Mouse (Mus musculus): ENCODE results near the gene Abr. TPM values are rescaled to one million over a fixed set of nuclear protein-coding genes. Genes with fewer than 3 reads are reported as not detected.

The Abr gene
- polyA plus RNA-seq, 1 experiment from 2014 or later = 39.2 TPM

GRCm38 (mm10) chr11:76491817-76492216, 130.3 kb downstream of the Abr start:
- H3K9ac ChIP-seq = no peak overlapping the region
- no peak for TF ChIP-seq CTCF (IDR thresholded peaks at IDR 0.05; ENCODE audit: low read depth)
- peaks cover 41% of the 10 kb centered on the region for H3K4me1 ChIP-seq (ENCODE audit: insufficient read depth)
- no peaks in the 10 kb centered on the region for H3K9me3 ChIP-seq (ENCODE audit: low read depth, low read length)
- DNase-seq (no peak), ATAC-seq (ENCODE audit: insufficient read depth) (no peak)
- no peak overlapping the region for H3K4me3 ChIP-seq (ENCODE audit: low read depth, low read length)
- 48% methylated on average over 9 of the region's 9 CpGs for WGBS
- no peaks in the 10 kb centered on the region for H3K36me3 ChIP-seq (ENCODE audit: insufficient read depth)
- no peak overlapping the region for H3K4me2 ChIP-seq
- H3K27me3 ChIP-seq (ENCODE audit: insufficient read depth, low read length) = no peaks in the 10 kb centered on the region
- no peak overlapping the region for H3K27ac ChIP-seq (ENCODE audit: low read depth)

- H3K27me3 ChIP-seq (ENCODE audit: insufficient read depth, low read length) = no peaks in the 10 kb centered on the region
- H3K36me3 ChIP-seq (ENCODE audit: insufficient read depth) = peaks cover 5% of the 10 kb centered on the region; the same call in 1 of the 2 replicates
- ATAC-seq (ENCODE audit: insufficient read depth) (no peak), DNase-seq (no peak)
- H3K4me2 ChIP-seq = no peak overlapping the region
- H3K27ac ChIP-seq (ENCODE audit: low read depth) = no peak overlapping the region
- no peak overlapping the region for H3K4me3 ChIP-seq (ENCODE audit: low read depth, low read length)
- 53% methylated on average over 6 of the region's 6 CpGs for WGBS
- peaks cover 35% of the 10 kb centered on the region for H3K4me1 ChIP-seq (ENCODE audit: insufficient read depth)
- no peak for TF ChIP-seq CTCF (IDR thresholded peaks at IDR 0.05; ENCODE audit: low read depth)
- H3K9ac ChIP-seq = no peak overlapping the region
- H3K9me3 ChIP-seq (ENCODE audit: low read depth, low read length) = no peaks in the 10 kb centered on the region
Measured at GRCm38 (mm10) chr11:76489407-76489806, 132.7 kb downstream of the Abr start.

- Histone ChIP-seq H3K4me3 (ENCODE audit: low read depth, low read length) (no peak overlapping the region), H3K4me1 (ENCODE audit: insufficient read depth) (peaks cover 29% of the 10 kb centered on the region), H3K27me3 (ENCODE audit: insufficient read depth, low read length) (no peaks in the 10 kb centered on the region), H3K36me3 (ENCODE audit: insufficient read depth) (peaks cover 5% of the 10 kb centered on the region; the same call in 1 of the 2 replicates), H3K4me2 (no peak overlapping the region), H3K27ac (ENCODE audit: low read depth) (no peak overlapping the region), H3K9me3 (ENCODE audit: low read depth, low read length) (no peaks in the 10 kb centered on the region), H3K9ac (no peak overlapping the region)
- TF ChIP-seq CTCF (IDR thresholded peaks at IDR 0.05; ENCODE audit: low read depth) = no peak
- DNase-seq (no peak), ATAC-seq (ENCODE audit: insufficient read depth) (no peak)
- WGBS = 58% methylated on average over 5 of the region's 5 CpGs
Measured at GRCm38 (mm10) chr11:76487024-76487423, 135.1 kb downstream of the Abr start.

DNA sequence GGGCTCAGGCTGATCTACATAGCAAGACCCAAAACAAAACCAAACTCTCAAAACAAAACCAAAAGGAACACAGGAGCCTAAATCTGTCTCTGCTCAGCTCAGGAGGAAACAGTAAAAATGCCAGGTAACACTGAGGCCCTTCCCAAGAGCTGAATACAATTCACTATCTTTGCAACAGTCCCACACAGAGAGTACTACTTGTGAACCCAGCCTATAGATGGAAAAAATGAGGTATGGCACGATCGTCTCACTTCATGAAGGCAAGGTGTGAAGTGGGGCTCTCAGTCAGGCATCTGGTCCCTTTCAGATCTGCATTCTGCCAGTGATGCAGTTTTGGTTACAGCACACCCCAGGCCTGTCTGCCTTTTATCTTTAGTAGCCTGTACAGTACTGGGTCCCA, 138.1 kb downstream of the Abr start:
- ATAC-seq (ENCODE audit: insufficient read depth) (no peak), DNase-seq (no peak)
- Histone ChIP-seq H3K4me1 (ENCODE audit: insufficient read depth) (peaks cover 14% of the 10 kb centered on the region), H3K4me3 (ENCODE audit: low read depth, low read length) (no peak overlapping the region), H3K9ac (no peak overlapping the region), H3K4me2 (no peak overlapping the region), H3K27ac (ENCODE audit: low read depth) (peak overlapping the region; percentile 91; the same call in 1 of the 2 replicates), H3K9me3 (ENCODE audit: low read depth, low read length) (no peaks in the 10 kb centered on the region), H3K27me3 (ENCODE audit: insufficient read depth, low read length) (no peaks in the 10 kb centered on the region), H3K36me3 (ENCODE audit: insufficient read depth) (peaks cover 20% of the 10 kb centered on the region; the same call in 1 of the 2 replicates)
- 46% methylated on average over 2 of the region's 2 CpGs for WGBS
- no peak for TF ChIP-seq CTCF (IDR thresholded peaks at IDR 0.05; ENCODE audit: low read depth)

DNA sequence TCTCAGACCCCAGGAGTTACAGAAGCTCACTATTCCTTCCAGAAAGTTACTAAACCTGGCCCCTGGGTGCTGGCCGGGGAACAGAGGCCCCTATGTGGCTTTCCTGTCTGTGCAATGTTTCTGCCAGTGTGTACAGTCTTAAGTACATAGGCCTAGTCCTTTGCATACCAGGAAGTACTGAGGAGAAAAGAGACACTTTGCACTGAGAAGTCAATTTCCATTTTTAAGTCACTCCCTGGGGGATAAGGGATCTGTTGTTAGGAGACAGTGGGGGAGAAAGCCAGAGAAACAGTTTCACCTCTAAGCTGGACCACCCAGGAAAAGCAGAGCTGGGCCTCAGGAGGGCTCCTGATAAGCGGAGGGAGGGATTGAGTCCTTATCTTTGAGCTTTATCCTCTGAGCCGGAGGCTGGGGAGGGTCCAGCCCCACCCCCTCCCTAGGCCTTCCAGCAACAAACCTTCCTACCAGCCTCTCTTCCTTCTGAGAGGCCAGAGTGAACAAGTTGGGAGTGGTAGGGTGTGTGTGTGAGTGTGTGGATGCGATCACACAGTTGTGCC, 138.9 kb downstream of the Abr start:
- TF ChIP-seq CTCF (IDR thresholded peaks at IDR 0.05; ENCODE audit: low read depth) = no peak
- Histone ChIP-seq H3K4me1 (ENCODE audit: insufficient read depth) (peaks cover 14% of the 10 kb centered on the region), H3K4me2 (peak overlapping the region; percentile 24; the same call in 1 of the 2 replicates), H3K9me3 (ENCODE audit: low read depth, low read length) (no peaks in the 10 kb centered on the region), H3K27me3 (ENCODE audit: insufficient read depth, low read length) (no peaks in the 10 kb centered on the region), H3K4me3 (ENCODE audit: low read depth, low read length) (no peak overlapping the region), H3K27ac (ENCODE audit: low read depth) (peak overlapping the region; percentile 91), H3K36me3 (ENCODE audit: insufficient read depth) (peaks cover 28% of the 10 kb centered on the region), H3K9ac (no peak overlapping the region)
- 18% methylated on average over 4 of the region's 4 CpGs for WGBS
- peak; percentile 42 for DNase-seq
- peak; percentile 47; the same call in 1 of the 2 replicates for ATAC-seq (ENCODE audit: insufficient read depth)

DNA sequence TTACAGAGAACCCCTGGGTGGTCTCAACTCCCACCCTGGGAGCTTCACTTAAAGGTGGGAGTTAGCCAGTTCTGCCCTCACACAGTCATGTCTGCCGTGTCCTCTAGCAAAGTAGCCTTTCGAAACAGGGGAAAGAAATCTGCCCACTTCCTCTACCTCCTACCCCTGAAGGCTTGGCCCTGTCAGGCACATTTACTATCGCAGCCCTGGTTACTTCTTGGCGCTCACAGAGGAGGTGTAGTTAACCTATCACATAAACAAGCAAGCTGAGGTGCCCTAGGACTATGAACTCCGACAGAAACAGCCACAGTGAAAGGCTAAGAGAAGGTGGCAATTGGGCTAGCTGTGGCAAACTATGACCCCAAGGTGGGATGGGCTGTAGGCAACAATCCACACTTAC, 139.4 kb downstream of the Abr start:
- TF ChIP-seq CTCF (IDR thresholded peaks at IDR 0.05; ENCODE audit: low read depth) = no peak
- no peaks in the 10 kb centered on the region for H3K9me3 ChIP-seq (ENCODE audit: low read depth, low read length)
- H3K4me1 ChIP-seq (ENCODE audit: insufficient read depth) = peaks cover 14% of the 10 kb centered on the region
- peak overlapping the region; percentile 91 for H3K27ac ChIP-seq (ENCODE audit: low read depth)
- peaks cover 34% of the 10 kb centered on the region for H3K36me3 ChIP-seq (ENCODE audit: insufficient read depth)
- DNase-seq = no peak
- no peaks in the 10 kb centered on the region for H3K27me3 ChIP-seq (ENCODE audit: insufficient read depth, low read length)
- no peak overlapping the region for H3K4me3 ChIP-seq (ENCODE audit: low read depth, low read length)
- 35% methylated on average over 5 of the region's 5 CpGs for WGBS
- H3K9ac ChIP-seq = no peak overlapping the region
- no peak for ATAC-seq (ENCODE audit: insufficient read depth)
- H3K4me2 ChIP-seq = no peak overlapping the region

DNA sequence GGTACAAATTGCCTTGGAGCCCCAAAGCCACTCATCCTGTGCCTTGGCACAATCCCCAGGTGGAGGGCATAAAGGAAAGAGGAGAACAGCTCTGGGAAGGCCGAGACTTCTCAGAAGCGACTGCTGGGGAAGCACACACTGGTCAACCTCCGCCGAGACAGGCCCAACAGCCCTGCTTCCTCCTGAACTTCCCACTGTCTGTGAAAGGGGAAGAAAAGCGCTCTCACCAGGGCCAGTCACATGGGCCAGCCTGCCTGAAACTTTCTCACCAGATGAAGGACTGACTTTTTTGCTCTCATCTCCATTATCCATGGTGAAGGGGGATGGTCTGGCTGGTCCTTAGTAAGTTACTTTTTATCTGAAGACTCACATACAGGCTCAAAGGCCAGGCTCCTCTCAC, 139.9 kb downstream of the Abr start:
- Histone ChIP-seq H3K27me3 (ENCODE audit: insufficient read depth, low read length) (no peaks in the 10 kb centered on the region), H3K36me3 (ENCODE audit: insufficient read depth) (peaks cover 39% of the 10 kb centered on the region), H3K4me1 (ENCODE audit: insufficient read depth) (peaks cover 14% of the 10 kb centered on the region), H3K4me2 (no peak overlapping the region), H3K4me3 (ENCODE audit: low read depth, low read length) (no peak overlapping the region), H3K9ac (no peak overlapping the region), H3K9me3 (ENCODE audit: low read depth, low read length) (no peaks in the 10 kb centered on the region), H3K27ac (ENCODE audit: low read depth) (peak overlapping the region; percentile 91)
- TF ChIP-seq CTCF (IDR thresholded peaks at IDR 0.05; ENCODE audit: low read depth) = no peak
- DNase-seq (no peak), ATAC-seq (ENCODE audit: insufficient read depth) (no peak)
- 52% methylated on average over 5 of the region's 5 CpGs for WGBS

All from lung, embryonic 14.5 days (tissue).